Mouse (Mus musculus) kidney, postnatal 36 days (tissue): Measurements from ENCODE around the gene Kpna7.
"Not testable (repeated sequence)": the region's sequence is repeated elsewhere in the genome, so short reads cannot be mapped to it uniquely, and the experiment has no call there.

Source experiments
- DNase-seq, 2 experiments: peaks; one replicate each; pipeline ENCODE4 v3.0.0; 2021 to 2022; ENCODE audit warnings: mixed read lengths in 2 of 2

The Kpna7 gene

DNA sequence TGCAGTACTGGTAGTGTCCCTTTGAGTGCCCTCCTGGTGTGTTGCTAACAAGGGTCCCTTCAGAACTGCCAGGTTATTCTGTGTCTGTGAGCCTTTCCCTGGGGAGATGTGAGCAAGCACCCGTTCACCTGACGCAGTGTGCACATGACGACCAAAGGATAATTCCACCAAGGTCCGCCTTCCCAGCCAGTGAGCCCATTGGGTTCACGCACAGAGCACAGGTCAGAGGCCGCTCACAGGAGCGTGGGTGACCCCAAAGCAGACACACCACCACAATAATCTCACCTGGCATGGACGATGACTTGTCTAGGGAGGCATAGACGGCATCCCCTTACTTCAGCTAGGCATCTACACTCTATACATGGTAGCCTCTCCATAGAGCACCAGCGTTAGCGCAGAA, 17.6 kb upstream of the Kpna7 start:
- DNase-seq, result not testable (repeated sequence)

DNA sequence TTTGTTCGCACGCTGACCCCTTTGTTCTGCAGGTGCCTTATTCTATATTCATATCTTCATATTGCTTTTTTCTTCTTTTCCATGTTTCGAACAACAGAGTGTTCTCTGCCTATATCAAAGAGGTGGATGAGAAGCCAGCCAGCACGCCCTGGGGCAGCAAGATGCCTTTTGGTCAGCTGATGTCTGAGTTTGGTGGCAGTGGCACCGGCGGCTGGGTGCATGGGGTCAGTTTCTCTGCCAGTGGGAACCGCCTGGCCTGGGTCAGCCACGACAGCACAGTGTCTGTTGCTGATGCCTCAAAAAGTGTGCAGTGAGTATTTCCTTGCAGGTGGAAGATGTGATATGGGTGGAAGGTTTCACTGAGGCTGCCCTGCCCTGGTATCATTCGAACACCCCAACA, 17.1 kb upstream of the Kpna7 start:
- no peak for DNase-seq

DNA sequence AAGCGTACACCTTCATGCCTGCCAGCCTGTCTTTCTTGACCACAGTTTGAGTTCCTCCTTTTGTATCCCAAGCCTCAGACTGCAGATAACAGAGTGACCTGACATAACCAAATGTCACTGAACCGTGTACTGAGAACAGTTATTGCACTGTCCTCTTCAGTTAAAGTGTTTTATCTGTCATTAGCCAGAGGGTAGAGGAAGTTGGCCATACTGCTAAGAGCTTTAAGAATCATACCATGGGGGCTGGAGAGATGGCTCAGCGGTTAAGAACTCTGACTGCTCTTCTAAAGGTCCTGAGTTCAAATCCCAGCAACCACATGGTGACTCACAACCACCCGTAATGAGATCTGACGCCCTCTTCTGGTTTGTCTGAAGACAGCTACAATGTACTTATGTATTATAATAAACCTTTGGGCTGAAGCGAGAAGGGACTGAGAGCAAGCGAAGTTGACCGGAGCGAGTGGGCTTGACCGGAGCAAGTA, 14.6 kb upstream of the Kpna7 start:
- DNase-seq, result no peak

DNA sequence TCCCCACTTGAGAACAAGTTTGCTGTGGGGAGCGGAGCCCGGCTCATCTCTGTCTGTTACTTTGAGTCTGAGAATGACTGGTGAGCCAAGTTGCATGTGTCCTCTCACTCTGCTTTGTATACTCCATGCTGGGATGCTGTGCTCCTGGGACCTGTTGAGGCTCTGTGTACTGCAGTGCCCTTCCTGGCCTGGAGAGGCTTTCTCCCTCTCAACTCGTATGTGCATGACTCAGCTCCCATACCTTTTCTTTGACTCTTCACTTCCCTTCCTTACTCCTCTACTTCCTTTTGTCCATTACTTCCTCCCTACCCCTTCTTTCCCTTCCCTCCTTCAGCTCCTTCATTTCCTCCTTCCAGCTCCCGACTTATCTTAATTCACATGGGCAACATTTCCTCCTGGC, 12.4 kb upstream of the Kpna7 start:
- DNase-seq, result no peak

DNA sequence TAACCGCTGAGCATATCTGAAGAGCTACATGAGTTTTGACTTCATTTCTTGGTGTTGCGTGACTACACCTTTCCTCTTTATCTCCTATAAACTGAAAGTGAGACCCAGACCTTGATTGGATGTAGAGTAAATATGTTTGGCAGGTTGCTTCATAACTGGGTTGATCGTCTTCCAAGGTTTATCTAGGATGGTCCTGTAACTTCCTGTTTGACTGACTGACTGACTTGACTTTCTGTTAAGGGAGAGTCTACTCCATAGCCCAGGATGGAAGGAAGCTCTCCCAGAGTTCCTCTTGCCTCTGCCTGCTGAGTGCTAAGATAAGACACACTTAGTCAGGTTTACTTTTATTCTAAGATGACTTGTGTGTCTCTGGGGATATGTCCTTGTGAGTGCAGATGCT, 6.0 kb upstream of the Kpna7 start:
- no peak for DNase-seq

DNA sequence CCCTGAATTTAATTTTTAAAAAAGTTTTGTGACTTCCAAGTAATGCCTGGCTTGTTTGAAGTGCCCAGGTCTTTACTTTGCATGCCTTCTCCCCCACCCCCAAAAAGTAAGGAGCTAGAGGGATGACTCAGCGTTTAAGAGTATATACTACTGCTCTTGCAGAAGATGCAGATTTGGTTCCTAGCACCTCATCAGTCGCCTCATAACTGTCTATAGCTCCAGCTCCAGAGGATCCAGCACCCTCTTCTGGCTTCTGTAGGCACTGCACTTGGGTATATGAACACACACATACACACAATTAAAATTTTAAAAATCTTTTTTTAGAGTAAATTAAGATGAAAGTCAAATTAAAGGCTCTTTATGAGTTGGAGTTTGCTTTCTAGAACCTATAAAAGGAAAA, 4.4 kb upstream of the Kpna7 start:
- no peak for DNase-seq

DNA sequence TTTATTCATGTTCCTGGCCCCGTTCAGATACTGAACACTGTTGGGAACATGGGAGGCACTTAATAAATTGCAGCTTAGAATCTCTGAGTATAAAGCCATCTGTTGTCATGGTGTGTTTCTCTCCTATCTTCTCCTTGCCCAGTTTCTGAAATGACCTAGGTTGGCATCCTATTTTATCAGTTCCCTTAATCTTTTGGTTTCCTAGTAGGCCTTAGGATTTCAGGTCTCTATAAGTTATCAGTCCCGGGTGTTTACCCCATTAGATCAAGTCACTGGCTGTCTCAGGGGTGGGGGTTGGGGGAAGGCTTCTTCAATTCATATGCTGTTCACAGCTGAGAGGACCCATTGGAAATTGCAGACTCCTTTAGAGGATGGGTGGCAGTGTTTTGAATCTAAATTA, 992 bp upstream of the Kpna7 start:
- DNase-seq, result no peak

DNA sequence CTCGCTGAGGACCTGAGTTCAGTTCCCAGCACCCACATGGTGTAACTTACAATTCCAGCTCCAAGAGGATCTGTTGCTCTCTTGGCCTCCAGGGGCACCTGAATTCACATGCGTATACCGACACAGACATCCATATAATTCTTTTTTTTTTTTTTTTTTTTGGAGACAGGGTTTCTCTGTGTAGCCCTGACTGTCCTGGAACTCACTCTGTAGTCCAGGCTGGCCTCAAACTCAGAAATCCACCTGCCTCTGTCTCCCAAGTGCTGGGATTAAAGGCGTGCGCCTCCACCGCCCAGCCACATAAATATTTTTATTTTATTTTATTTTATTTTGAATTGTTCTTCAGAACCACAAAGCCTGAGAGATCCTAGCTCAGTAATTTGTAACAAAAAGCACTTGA, 629 bp downstream of the Kpna7 start:
- DNase-seq, result not testable (repeated sequence)

DNA sequence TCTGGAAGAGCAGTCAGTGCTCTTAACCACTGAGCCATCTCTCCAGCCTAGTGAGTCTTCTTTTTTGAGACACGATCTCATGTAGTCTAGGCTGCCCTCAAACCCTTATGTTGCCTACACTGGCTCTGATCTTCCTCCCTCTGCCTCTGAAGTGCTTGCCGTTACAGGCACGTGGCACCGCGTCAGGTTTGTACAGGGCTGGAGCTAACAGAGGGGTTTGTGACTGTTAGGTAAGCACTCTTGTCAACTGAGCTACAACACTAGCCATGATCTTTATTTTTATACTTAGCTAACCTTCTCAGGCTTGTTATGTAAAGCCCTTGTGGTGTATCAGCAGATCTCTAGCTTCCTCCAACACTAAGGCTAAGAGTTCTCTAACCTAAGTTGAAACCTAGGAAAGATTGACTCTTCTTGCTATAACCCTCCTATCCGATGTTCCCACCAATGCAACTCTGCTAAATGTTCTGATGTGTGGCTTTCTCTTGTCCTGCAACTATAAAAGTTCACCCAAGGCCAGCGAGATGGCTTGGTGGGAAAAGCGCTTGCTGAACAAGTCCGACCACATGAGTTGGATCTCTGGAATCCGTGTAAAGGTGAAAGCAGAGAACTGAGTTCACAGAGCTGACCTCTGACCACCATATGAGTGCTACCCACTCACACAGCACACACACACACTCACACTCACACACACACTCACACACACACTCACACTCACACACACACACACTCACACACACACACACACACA, 1.8 kb downstream of the Kpna7 start:
- DNase-seq, result no peak

DNA sequence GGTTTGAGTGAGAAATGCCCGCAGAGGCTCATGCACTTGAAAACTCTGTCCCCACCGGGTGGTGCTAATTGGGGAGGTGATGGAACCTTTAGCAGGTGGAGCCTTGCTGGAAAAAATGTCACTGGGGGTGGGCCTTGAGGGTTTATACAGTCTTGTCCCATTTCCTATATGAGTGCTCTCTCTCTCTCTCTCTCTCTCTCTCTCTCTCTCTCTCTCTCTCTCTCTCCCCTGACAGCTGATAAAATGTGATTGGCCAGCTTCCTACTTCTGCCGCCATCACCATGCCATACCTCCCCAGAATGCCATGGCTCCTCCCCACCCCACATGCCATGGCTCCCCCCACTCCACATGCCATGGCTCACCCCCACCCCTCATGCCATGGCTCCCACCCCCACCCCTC, 8.7 kb downstream of the Kpna7 start:
- DNase-seq, result no peak

DNA sequence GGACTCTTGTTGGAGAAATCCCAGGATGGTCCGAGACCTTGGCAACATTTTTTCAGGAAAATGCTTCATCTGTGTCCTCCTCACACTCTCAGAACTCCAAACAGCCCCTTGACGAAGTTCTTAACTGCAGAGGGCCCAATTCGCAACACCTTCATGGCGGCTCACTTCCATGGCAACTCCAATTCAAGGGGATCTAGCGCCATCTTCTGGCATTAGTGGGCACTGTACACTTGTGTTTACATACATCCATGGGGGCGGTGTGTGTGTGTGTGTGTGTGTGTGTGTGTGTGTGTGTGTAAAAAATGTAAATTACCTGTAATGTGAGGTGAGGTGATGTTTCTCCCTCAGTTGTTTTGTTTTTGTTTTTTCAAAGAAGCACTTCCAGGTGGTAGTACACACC, 12.5 kb downstream of the Kpna7 start:
- DNase-seq, result peak in 1 of 2 experiments; percentile 23

DNA sequence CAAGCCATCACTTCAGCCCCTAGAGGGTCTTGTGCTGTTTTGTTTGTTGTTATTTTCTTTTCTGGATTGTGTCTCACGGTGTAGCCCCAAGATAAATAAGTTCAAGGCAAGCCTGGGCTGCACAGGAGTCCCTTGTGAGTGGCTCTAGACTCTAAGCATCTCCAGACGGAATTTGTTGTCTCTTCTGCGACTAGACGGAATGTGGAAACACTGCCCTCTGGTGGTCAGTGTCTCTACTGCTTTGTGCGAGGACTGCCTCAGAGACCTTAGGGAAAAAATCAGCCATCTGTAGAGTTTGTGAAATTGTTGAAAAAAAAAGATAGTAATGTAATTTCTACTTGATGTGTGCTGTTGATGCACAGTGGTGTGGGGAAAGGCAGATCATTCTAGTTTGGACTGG, 14.1 kb downstream of the Kpna7 start:
- peak; percentile 47 to 88 for DNase-seq

DNA sequence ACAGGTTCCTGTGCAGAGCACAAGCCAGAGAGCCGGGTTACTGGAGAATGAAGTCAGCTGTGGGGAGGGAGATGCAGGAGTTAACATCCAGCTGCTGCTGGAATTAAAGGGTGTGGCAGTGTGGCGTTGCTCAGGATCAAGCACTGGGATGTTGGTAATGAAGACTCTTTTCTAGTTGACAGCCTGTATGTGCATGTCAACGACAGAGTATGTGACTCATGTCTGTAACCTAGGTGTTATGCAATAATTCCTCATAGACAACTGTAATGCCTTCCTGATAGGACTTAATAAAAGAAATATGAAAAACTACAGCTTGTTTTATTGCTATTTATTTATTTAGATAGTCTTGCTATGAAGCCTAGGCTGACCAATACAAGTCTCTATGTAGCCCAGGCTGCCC, 15.0 kb downstream of the Kpna7 start:
- DNase-seq, result no peak

DNA sequence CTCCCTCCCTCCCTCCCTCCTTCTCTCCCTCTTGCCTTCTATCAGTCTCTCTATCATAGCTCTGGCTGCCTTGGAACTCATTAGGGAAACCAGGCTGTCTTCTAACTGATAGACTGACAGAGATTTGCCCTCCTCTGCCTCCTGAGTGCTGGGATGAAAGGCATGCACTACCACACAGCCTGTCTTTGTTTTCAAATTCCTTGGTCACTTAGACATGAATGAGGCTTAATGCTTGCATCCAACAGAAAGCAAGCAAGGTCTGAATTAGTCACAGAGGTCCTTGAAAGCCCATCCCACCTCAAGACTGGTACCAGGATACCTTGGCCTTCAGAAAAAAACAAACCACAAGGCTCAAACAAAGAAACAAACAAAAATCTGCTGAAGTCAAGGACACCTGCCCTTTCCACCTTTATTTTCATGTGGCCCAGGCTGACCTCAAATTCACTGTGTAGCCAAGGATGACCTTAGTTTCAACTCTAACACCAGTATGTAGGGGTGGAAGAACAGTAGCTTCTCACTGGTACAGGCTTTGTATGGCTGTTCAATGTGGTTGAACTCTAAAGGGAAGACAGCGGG, 19.0 kb downstream of the Kpna7 start:
- DNase-seq, result no peak

DNA sequence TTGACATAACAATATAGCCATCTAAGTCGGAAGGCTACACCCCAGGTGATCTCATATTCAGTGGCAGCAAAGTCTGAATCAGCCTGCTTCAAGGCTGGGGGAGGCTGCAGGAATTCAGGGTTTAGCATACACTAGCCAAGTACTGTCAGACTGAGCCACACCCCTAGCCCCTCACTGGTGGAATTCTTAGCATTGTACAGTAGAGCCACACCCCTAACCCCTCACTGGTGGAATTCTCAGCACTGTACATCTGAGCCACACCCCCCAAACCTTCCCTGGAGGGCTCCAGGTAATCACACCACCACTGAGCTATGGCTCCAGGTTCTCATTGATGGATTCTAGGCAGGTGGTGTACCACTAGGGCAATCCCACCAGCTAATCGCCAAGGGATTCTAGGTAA, 24.3 kb downstream of the Kpna7 start:
- no peak for DNase-seq

DNA sequence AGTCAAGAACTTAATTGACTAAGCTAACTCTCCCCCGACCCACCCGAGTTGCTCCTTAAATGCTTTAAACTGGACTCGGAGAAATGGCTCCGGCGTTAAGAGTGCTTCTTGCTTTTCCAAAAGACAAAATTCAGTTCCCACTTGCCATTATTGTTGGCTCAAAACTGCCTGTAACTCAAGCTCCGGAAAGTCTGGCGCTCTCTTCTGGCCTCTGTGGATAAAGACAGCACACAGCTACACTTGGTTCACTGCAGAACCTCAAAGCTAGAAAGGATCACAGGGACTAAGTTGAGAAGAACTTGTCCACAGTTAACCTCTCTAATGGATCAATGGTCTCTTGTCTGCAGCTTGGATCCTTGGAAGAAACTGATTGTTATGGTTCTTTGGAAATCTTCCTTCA, 25.1 kb downstream of the Kpna7 start:
- no peak for DNase-seq

DNA sequence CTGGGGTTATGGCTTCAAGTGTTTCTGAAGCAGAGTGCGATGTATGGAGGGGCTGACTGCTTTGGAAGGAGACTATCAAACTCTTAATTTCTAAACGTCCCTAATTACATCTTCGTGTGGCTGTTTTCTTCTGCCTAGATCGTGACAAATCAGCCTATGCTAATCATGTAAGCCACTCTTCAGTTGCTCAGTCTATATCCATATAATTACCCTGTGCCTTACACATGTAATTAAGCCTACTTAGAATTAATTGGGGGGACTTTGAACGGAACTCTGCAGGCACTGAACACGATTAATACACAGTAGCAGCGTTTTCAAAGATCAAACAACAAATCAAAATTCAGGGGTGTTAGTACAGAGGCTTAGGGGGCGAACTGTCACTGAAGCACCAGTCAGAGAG, 25.9 kb downstream of the Kpna7 start:
- DNase-seq, result no peak

DNA sequence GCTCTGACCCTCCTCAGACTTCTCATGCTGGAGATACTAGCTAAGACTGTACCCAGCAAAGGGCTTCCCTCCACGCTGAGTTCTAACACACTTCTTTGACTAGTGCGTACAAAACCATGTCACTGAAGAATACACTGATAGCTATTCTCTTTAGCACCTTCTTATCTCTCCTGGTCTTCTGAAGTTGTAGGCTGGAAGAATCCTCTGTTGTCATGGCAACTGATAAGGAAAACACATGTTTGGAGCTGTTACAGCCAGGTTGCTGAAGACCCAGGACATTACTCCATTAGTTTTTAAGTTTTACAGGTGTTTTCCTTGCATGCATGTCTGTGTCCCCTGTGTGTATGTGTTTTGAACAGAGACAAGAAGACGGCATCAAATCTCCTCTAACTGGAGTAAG, 29.6 kb downstream of the Kpna7 start:
- not testable (repeated sequence) for DNase-seq

DNA sequence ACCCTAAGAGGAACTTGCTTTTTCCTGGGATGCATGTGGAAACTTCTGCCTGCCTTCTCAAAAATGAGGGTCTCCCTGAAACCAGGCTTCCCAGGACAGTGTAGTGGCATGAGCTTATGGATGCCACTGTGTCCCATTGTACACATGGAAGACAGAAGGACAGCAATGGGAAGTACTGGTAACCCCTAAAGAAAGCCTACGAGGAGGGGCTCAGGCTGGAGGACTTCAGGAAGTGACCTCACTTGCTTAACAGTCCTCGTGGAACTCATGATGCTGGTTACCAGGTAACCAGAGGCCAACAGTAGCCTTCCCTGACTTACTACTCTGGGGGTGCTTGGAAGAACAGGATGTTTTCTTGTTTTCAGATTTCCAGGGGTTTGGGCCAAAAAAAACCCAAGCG, 41.1 kb downstream of the Kpna7 start, which contains the start of gene 1700018F24Rik:
Gene 1700018F24Rik, plus strand, starts transcription at position 301 of the 400 bp plus-strand sequence.
- not testable (repeated sequence) for DNase-seq

DNA sequence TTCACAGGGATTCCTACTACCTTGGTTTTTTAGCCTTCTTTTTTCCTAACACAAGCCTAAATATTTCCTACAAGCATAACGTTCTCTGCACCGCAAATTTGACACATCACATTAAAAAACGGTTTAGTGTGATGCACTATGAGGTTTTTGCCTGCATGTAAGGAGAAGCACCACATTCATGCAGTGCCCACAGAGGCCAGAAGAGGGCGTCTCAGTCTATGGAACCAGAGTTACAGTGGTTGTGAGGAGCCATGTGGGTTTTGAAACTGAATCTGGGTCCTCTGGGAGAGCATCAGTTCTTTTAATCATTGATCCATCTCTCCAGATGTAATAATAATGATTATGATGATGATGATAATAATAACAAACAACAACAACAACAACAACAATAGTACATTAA, 42.2 kb downstream of the Kpna7 start:
- DNase-seq, result peak in 1 of 2 experiments; percentile 35

DNA sequence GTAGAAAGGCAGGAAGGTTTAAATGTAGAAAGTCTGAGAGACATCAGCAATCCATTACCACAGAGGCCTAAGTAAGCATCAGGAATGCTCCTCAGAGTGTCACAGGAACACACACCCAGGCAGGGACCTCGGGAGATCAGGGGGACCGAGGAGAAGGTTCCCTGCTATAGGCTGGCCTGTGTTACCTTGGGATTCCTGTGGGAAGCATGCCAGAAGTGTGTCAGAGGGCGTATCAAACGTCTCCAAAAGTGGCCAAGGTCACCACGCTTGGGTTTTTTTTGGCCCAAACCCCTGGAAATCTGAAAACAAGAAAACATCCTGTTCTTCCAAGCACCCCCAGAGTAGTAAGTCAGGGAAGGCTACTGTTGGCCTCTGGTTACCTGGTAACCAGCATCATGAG, 51.4 kb downstream of the Kpna7 start, which contains the start of gene Gm4871:
Gene Gm4871, minus strand, starts transcription at position 364 of the 400 bp plus-strand sequence.
- not testable (repeated sequence) for DNase-seq

DNA sequence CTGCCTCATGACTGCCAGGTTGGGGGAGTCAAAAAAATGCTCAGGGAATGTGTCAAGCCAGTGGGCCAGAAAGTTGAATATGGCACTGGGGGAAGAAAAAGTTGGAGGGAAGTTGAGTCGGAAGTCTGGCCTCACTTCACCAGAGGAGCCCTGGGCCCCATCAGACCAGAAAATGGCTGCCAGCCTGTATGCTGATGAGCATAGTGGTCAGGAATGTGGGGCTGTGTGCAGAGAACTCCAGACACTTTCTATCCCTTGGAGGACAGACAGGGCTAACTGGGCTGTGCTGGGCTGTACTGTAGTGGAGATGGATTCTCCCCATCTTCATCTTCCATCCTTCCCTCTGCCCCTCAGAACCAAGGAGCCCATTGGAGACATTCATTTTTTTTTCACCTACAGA, 53.4 kb downstream of the Kpna7 start:
- not testable (repeated sequence) for DNase-seq

DNA sequence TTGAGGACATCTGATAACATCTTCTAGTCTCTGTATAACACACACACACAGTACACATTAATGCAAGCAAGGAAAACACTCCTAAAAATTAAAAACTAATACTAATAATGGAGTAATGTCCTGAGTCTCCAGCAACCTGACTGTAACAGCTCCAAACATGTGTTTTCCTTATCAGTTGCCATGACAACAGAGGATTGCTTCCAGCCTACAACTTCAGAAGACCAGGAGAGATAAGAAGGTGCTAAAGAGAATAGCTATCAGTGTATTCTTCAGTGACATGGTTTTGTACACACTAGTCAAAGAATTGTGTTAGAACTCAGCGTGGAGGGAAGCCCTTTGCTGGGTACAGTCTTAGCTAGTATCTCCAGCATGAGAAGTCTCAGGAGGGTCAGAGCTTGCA, 63.1 kb downstream of the Kpna7 start:
- not testable (repeated sequence) for DNase-seq

DNA sequence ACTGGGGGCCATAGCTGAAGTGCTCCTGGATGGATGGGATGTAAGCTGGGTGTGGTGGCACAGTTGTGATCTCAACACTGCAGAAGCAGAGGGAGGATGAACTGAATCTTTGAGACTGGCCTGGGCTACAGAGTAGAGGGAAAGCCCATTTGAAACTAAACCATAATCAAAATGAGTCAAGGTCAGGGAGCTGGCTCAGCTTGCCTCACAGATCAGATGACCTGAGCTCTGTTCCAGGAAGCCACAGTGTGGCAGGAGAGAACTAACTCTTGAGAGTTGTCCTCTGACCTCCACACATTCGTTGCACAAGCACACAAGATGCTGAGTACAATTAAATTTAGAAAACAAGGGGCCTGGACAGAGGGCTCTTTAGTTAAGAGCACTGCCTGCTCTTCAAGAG, 63.6 kb downstream of the Kpna7 start:
- not testable (repeated sequence) for DNase-seq
